Mouse (Mus musculus) adrenal gland, adult 8-10 months (tissue): ENCODE data around the gene Coa3. TPM values are rescaled to one million over a fixed set of nuclear protein-coding genes. Genes with fewer than 3 reads are reported as not detected.

Source experiments
- DNase-seq: peaks from one replicate; pipeline ENCODE4 v3.0.0; 2022
- total RNA-seq, 4 experiments: library from RNA; stranded (reverse); gene quantifications; 2 replicates each; pipeline ENCODE4 v1.2.4; 2022

Gene Coa3
- total RNA-seq, 4 experiments from 2014 or later, result 67.9 to 76.1 (median 74.4) TPM

- DNase-seq, result no peak
Observed at GRCm38 (mm10) chr11:101280837-101281236, 1.9 kb upstream of the Coa3 start.

- DNase-seq, result no peak
Observed at GRCm38 (mm10) chr11:101279193-101279569, 267 bp upstream of the Coa3 start.

GRCm38 (mm10) chr11:101277381-101278222 lies 1.3 kb downstream of the Coa3 start:
- no peak for DNase-seq

DNA sequence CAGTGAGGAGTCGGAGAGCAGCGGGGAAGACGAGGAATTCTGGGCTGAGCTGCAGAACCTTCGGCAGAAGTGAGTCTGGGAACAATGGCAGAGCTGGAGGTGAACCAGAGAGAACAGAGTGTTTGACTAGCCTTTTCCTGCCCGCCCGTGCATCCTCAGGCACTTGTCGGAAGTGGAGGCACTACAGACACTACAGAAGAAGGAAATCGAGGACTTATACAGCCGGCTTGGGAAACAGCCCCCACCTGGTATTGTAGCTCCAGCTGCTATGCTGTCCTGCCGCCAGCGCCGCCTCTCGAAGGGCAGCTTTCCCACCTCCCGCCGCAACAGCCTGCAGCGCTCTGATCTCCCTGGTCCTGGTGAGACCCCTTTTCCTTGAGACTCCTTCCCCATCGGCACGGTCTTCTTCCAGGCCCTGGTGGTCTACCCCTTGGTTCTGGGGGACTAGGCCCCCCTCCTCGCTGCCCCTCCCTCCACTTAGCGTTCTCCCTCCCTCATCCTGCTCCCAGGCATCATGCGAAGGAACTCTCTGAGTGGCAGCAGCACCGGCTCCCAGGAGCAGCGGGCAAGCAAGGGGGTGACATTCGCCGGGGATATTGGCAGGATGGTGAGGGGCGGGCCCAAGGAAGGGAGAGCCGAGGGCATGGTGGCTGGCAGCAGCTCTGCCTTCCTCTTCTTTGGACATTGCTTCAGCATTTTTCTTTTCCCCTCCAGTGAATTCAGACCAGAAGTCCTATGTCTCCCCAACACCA lies 2.4 kb downstream of the Coa3 start:
- no peak for DNase-seq

GRCm38 (mm10) chr11:101275309-101275708 lies 3.6 kb downstream of the Coa3 start:
- DNase-seq, result no peak

DNA sequence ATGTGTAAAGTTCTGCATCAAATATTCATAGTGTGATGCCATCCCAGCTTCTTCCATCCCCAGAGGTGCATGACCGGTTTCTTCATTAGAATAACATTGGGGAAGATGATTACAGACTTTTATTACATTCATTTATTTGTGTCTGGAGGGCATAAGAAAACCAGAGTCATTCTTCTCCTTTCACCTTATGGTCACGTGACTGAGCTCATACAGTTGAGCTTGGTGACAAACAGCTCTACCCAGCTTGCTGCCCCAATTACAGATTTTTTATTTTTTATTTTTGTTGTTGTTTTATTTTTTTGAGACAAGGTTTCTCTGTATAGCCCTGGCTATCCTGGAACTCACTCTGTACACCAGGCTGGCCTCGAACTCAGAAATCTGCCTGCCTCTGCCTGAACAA lies 6.5 kb downstream of the Coa3 start:
- DNase-seq, result no peak

DNA sequence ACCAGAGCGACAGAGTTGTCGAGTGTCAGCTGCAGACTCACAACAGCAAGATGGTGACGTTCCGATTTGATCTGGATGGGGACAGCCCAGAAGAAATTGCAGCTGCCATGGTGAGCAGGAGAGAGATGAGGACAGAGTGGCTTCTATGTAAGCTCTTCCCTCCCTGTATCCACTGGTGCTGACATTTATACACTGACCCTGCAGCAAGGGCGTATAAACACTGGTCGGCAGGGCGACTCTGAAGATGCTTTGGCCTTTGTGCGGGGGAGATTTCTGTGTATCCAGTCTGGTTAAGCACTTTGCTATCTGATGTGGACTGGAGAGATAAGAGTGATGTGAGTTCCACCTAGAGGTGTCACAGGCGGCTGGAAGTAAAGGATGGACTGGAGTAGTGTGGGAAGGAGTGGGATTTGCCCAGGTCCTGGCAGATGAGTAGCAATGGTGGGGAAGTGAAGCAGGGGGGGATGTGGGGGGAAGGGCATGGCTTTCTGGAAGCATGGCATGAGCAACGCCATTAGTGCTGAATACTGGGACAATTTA lies 9.3 kb downstream of the Coa3 start:
- DNase-seq, result no peak

DNA sequence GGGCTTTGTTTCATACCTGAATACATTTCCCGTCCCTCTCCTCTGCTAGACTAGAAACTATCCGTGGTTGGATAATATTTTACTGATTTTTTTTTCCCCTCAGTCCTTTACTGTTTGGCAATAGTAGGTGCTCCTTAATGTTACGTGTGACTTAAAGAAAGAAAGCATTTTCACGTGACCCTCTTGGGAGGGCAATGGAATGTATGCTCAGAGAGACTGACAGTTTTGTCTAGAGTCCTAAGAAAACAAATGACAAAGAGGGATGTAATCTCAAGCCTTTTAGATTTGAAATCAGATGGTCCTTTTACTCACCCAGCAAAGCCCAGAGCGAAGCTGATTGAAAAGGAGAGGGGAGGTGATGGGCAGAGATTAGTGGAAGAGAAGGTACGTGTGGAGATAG lies 13.0 kb downstream of the Coa3 start:
- DNase-seq, result no peak

DNA sequence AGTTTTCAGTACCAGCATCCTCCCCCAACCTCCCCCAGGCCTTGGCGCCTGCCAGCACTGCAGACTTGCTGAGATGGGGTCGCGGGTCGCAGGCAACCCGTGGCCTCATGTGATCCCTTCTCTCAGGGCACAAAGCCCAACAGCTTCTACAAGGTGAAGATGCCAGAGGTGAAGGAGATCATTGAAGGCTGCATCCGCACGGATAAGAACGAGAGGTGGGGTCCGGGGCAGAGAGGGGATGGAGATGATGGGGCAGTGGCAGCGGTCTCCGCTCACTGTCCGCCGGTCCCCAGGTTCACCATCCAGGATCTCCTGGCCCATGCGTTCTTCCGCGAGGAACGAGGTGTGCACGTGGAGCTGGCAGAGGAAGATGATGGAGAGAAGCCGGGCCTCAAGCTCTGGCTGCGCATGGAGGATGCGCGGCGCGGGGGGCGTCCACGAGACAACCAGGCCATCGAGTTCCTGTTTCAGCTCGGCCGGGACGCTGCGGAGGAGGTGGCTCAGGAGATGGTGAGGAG lies 13.9 kb downstream of the Coa3 start:
- no peak for DNase-seq

DNA sequence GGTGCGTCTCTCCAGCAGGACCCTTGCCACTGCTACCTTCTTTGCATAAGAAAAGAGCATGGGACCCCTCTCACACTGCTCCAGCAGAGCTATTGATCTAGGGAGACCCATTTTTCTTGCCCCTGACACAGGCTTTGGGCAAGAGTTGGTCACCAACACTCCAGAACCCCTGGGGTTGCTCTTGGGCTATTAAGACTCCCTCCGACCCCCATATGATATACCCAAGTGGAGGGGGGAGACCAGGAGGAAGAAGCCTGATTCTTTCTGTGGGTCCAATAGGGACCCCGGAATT lies 15.0 kb downstream of the Coa3 start:
- DNase-seq, result no peak

DNA sequence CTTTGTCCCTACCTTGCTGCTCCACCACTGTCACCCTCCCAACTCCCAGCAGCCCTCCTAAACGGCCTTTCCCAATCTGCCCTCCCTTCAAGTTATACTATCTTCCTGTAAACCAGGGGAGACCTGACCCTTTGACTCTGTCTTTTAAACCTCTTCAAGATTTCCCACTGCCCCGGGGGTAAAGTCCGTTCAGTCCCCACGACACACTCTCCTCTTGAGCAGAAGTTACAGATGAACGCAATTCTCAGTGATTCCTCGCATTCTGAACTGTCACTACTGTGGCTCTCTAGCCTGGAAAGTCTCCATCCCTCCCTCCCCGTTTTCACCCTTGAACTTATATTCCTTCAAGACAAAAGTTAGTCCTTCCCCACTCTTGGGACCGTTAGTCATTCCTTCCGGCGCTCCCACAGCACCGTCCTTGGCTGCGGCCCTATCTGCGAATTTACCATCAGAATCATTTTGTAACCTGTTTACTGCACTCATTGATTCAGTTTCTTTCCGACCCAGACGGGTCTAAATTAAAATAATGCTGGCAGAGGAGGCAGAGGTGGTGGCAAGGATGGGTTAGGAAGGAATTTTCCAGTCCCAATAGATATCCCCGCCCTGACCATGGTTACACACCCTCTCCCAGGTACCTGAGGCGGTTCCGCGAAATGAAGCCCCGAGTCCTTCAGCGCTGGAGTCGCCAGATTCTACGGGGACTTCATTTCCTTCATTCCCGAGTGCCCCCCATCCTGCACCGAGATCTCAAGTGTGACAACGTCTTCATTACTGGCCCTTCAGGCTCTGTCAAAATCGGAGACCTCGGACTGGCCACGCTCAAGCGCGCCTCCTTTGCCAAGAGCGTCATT lies 15.6 kb downstream of the Coa3 start:
- DNase-seq, result no peak

- DNase-seq, result no peak
Observed at GRCm38 (mm10) chr11:101262272-101262967, 16.5 kb downstream of the Coa3 start.

DNA sequence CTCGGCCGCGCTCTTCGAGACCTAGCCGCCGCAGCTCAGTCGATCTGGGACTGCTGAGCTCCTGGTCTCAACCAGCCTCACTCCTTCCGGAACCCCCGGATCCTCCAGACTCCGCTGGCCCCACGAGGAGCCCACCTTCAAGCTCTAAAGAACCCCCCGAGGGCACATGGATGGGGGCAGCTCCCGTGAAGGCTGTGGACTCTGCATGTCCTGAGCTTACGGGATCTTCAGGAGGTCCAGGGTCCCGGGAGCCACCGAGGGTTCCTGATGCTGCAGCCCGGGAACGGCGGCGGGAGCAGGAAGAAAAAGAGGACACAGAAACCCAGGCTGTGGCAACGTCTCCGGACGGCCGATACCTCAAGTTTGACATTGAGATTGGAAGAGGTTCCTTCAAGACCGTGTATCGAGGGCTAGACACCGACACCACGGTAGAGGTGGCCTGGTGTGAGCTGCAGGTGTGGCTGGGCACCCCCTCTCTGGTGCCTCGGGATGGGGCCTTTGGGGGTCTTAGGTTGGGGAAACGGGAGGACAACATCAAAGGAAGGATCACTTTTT lies 18.0 kb downstream of the Coa3 start:
- no peak for DNase-seq

GRCm38 (mm10) chr11:101259948-101260825 lies 18.7 kb downstream of the Coa3 start, which contains the start of gene Wnk4:
TSS of gene Wnk4 (plus strand) at chr11:101260567.
- no peak for DNase-seq

- DNase-seq, result no peak
Observed at GRCm38 (mm10) chr11:101259261-101259712, 19.6 kb downstream of the Coa3 start.

- no peak for DNase-seq
Observed at GRCm38 (mm10) chr11:101255826-101256775, 22.8 kb downstream of the Coa3 start.

- peak; percentile 77 for DNase-seq
Observed at GRCm38 (mm10) chr11:101253613-101254389, 25.1 kb downstream of the Coa3 start, which contains the start of gene Vps25. TSS of gene Vps25 (plus strand) at chr11:101253707.

DNA sequence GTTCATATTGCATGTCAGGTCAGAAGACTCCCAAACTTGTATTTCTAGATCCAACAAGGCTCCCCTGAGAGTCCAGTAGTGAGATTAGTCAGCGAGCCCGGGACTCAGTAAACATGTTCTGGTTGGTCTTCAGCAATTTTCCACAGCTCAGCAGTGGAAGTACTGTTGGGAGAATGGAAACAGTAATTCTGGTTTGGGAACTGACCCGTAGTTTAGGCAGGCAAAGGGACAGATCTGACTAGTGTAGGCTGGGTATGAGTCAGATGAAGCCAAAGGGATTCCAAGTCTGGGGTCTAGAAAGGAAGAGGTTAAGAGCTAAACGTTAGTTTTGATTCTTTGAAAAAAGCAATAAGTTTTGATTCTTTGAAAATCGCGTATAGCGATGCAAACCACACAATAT lies 26.0 kb downstream of the Coa3 start:
- no peak for DNase-seq
